Mouse (Mus musculus): ENCODE results near the gene Slc20a1. TPM values are rescaled to one million over a fixed set of nuclear protein-coding genes. Genes with fewer than 3 reads are reported as not detected.

Gene Slc20a1
- total RNA-seq, 1 experiment from 2014 or later: 18.0 TPM

- no peak for DNase-seq
These were observed 12.2 kb upstream of the Slc20a1 start for GRCm38 (mm10) chr2:129186291-129186919.

- DNase-seq: no peak
These were observed 6.0 kb upstream of the Slc20a1 start for GRCm38 (mm10) chr2:129192392-129193150.

- DNase-seq: no peak
These were observed 2.2 kb upstream of the Slc20a1 start for GRCm38 (mm10) chr2:129196317-129196716.

- no peak for DNase-seq
These were observed 1.4 kb upstream of the Slc20a1 start for GRCm38 (mm10) chr2:129197197-129197596.

- no peak for DNase-seq
These were observed 625 bp upstream of the Slc20a1 start for GRCm38 (mm10) chr2:129197843-129198435.

GRCm38 (mm10) chr2:129199328-129200085, 943 bp downstream of the Slc20a1 start:
- no peak for DNase-seq

- DNase-seq: no peak
These were observed 6.4 kb downstream of the Slc20a1 start for GRCm38 (mm10) chr2:129205000-129205399.

- no peak for DNase-seq
These were observed 8.3 kb downstream of the Slc20a1 start for GRCm38 (mm10) chr2:129206824-129207223.

GRCm38 (mm10) chr2:129208181-129208746, 9.7 kb downstream of the Slc20a1 start:
- DNase-seq: no peak

GRCm38 (mm10) chr2:129210089-129210749, 11.7 kb downstream of the Slc20a1 start:
- DNase-seq: no peak

- no peak for DNase-seq
These were observed 12.7 kb downstream of the Slc20a1 start for GRCm38 (mm10) chr2:129211255-129211654.

- DNase-seq: no peak
These were observed 13.4 kb downstream of the Slc20a1 start for GRCm38 (mm10) chr2:129211957-129212356.

- no peak for DNase-seq
These were observed 14.0 kb downstream of the Slc20a1 start for GRCm38 (mm10) chr2:129212566-129212965.

- DNase-seq: no peak
These were observed 16.2 kb downstream of the Slc20a1 start for GRCm38 (mm10) chr2:129214774-129215173.

GRCm38 (mm10) chr2:129217612-129218185, 19.1 kb downstream of the Slc20a1 start:
- no peak for DNase-seq

GRCm38 (mm10) chr2:129218537-129219105, 20.1 kb downstream of the Slc20a1 start:
- no peak for DNase-seq

- DNase-seq: no peak
These were observed 22.6 kb downstream of the Slc20a1 start for GRCm38 (mm10) chr2:129221097-129221632.

GRCm38 (mm10) chr2:129224178-129224577, 25.6 kb downstream of the Slc20a1 start:
- DNase-seq: no peak

- no peak for DNase-seq
These were observed 26.8 kb downstream of the Slc20a1 start for GRCm38 (mm10) chr2:129225251-129225819.

GRCm38 (mm10) chr2:129226296-129226851, 27.8 kb downstream of the Slc20a1 start:
- DNase-seq: no peak

All from adrenal gland, postnatal 25 days (tissue).